In genomic region chr2:124059910-124060309, GRCm38 (mm10) we compare ENCODE assay signal across 15 mouse cellular contexts.
"Had no signal": no experiment of that assay in that cellular context is flagged by ENCODE, and none has a peak within 500 bp of the region (broad histone marks: within the 10 kb centered on the region; RNA-seq: fewer than 3 reads in every experiment).

No protein-coding gene starts in this region.

- DNase-seq: liver; liver, embryonic 13.5 days; liver, postnatal 0 days; midbrain, embryonic 14.5 days; right cerebral cortex, postnatal 4 days; spleen, adult 18-20 months; thymus, postnatal 4 days had no signal

- H3K36me3 ChIP-seq: limb, embryonic 12.5 days; liver, embryonic 13.5 days; midbrain, embryonic 10.5 days; neural tube, embryonic 15.5 days; stomach, embryonic 15.5 days had no signal

- H3K27ac ChIP-seq: layer of hippocampus, adult 2 months; limb, embryonic 12.5 days; liver, embryonic 13.5 days; midbrain, embryonic 10.5 days; neural tube, embryonic 15.5 days; stomach, embryonic 15.5 days had no signal

- H3K4me3 ChIP-seq: layer of hippocampus, adult 2 months; limb, embryonic 12.5 days; liver, embryonic 13.5 days; midbrain, embryonic 10.5 days; myocyte; neural tube, embryonic 15.5 days; stomach, embryonic 15.5 days had no signal

- H3K4me2 ChIP-seq: limb, embryonic 12.5 days; liver, embryonic 13.5 days; neural tube, embryonic 15.5 days; stomach, embryonic 15.5 days had no signal

- H3K4me1 ChIP-seq: limb, embryonic 12.5 days; liver, embryonic 13.5 days; midbrain, embryonic 10.5 days; neural tube, embryonic 15.5 days; stomach, embryonic 15.5 days had no signal

- H3K27me3 ChIP-seq: limb, embryonic 12.5 days; liver, embryonic 13.5 days; neural tube, embryonic 15.5 days; stomach, embryonic 15.5 days had no signal

- H3K9me3 ChIP-seq: limb, embryonic 12.5 days; liver, embryonic 13.5 days; midbrain, embryonic 10.5 days; neural tube, embryonic 15.5 days; stomach, embryonic 15.5 days had no signal

- H3K9ac ChIP-seq: limb, embryonic 12.5 days; liver, embryonic 13.5 days; liver, postnatal 0 days; neural tube, embryonic 15.5 days; stomach, embryonic 15.5 days had no signal

- ATAC-seq: inflammation-experienced regulatory T-cells, adult 6 months; intestine, postnatal 0 days; liver, postnatal 0 days had no signal
